Mouse (Mus musculus) hindbrain, embryonic 14.5 days (tissue): ENCODE results near the gene Gorasp2. TPM values are rescaled to one million over a fixed set of nuclear protein-coding genes. Genes with fewer than 3 reads are reported as not detected.

Source experiments
- ATAC-seq: fragments of 200-750 bp; cut with Nextera tagmentation; 2 replicates; pipeline ENCODE4 v1.8.0; 2017; ENCODE audit warnings: moderate number of reproducible peaks, mild to moderate bottlenecking, moderate TSS enrichment, moderate library complexity; ENCODE audit not compliant: low FRiP score
- DNase-seq: peaks from one replicate; pipeline ENCODE4 v3.0.0-alpha.2; 2015; ENCODE audit warnings: low spot score
- H3K27ac ChIP-seq: fragments of 300-500 bp; sonication (generic); 2 replicates; pipeline ENCODE4 v1.5.1; 2014; ENCODE audit warnings: mild to moderate bottlenecking, moderate library complexity
- H3K27me3 ChIP-seq: fragments of 300-500 bp; sonication (generic); 2 replicates; pipeline ENCODE4 v1.6.1; 2014; ENCODE audit warnings: mild to moderate bottlenecking, low read length, mixed read lengths; ENCODE audit not compliant: control insufficient read depth, insufficient read depth
- H3K36me3 ChIP-seq: fragments of 300-500 bp; sonication (generic); replicated peaks from 2 replicates; pipeline ENCODE4 v1.6.1; 2014; ENCODE audit not compliant: control insufficient read depth, insufficient read depth
- H3K4me1 ChIP-seq: fragments of 300-500 bp; sonication (generic); replicated peaks from 2 replicates; pipeline ENCODE4 v1.6.1; 2014; ENCODE audit warnings: antibody characterized with exemption, low read length, mixed read lengths; ENCODE audit not compliant: control insufficient read depth, insufficient read depth
- H3K4me2 ChIP-seq: fragments of 300-500 bp; sonication (generic); replicated peaks from 2 replicates; pipeline ENCODE4 v1.6.1; 2014; ENCODE audit warnings: mild to moderate bottlenecking, moderate library complexity
- H3K4me3 ChIP-seq: fragments of 300-500 bp; sonication (generic); replicated peaks from 2 replicates; pipeline ENCODE4 v1.5.1; 2014; ENCODE audit warnings: mild to moderate bottlenecking, low read length
- H3K9ac ChIP-seq: fragments of 300-500 bp; sonication (generic); 2 replicates; pipeline ENCODE4 v1.6.1; 2014
- H3K9me3 ChIP-seq: fragments of 300-500 bp; sonication (generic); 2 replicates; pipeline ENCODE4 v1.6.1; 2016; ENCODE audit warnings: low read length; ENCODE audit not compliant: control insufficient read depth
- WGBS: fragments of 180-500 bp; shearing (Covaris S2); extraction: QIAGEN DNeasy Blood & Tissue Kit; methylation state at CpG from one replicate; pipeline ENCODE4 v1.1.7; 2014; 5-methylcytosine and 5-hydroxymethylcytosine counted together
- polyA plus RNA-seq: library from polyadenylated mRNA; unstranded; fragments of >200 nt; fragmentation: Nextera tagmentation; extraction: Ambion mirVana; gene quantifications from 2 replicates; pipeline ENCODE4 v1.2.1, GENCODE M21; 2014

Gene Gorasp2
- polyA plus RNA-seq, 1 experiment from 2014 or later: 137 TPM

DNA sequence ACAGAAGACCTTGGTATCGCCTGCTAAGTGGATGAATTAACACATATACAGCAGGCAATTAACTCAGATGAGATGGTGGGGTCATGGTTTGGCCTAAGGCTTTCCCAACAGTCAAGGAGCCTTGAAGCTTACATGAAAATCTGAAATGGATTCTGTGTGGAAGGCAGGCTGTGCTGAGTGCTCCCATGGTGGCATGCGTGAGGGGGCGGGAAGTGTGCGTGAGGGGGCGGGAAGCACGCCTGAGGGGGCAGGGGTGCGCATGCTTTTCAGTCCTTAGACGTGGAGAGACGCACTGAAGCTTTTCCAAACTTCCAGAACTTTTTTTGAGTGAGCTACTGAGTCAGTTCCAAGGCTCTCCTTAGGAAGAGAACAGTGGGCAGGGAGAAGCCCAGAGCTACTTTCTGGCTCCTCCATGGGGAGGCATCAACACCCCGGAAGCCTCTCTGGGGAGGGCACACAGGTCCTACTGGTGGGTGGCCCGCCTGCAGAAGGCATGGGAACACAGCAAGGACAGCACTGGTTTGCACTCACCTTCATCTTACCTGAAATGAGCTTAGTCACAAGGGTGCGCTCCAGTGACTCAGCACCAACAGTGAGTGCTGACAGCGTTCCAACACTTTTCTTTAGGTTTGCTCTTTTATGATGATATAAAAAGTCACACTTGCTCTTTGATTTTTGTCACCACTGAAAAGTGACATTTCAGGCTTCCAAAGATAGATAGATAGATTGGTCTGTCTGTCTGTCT lies 47.8 kb downstream of the Gorasp2 start:
- Histone ChIP-seq H3K4me1 (no peaks in the 10 kb centered on the region), H3K9ac (no peak overlapping the region), H3K27me3 (no peaks in the 10 kb centered on the region), H3K4me3 (no peak overlapping the region), H3K9me3 (no peaks in the 10 kb centered on the region), H3K4me2 (no peak overlapping the region), H3K36me3 (peaks cover 35% of the 10 kb centered on the region), H3K27ac (no peak overlapping the region)
- DNase-seq: no peak
- no peak for ATAC-seq
- 77% methylated on average over 13 of the region's 13 CpGs for WGBS

GRCm38 (mm10) chr2:70710236-70710635 lies 48.9 kb downstream of the Gorasp2 start:
- no peaks in the 10 kb centered on the region for H3K9me3 ChIP-seq
- 95% methylated on average over 7 of the region's 7 CpGs for WGBS
- no peaks in the 10 kb centered on the region for H3K27me3 ChIP-seq
- H3K9ac ChIP-seq: no peak overlapping the region
- no peak overlapping the region for H3K27ac ChIP-seq
- peaks cover 45% of the 10 kb centered on the region for H3K36me3 ChIP-seq
- H3K4me1 ChIP-seq: no peaks in the 10 kb centered on the region
- no peak overlapping the region for H3K4me3 ChIP-seq
- no peak for DNase-seq
- ATAC-seq: no peak
- H3K4me2 ChIP-seq: no peak overlapping the region

DNA sequence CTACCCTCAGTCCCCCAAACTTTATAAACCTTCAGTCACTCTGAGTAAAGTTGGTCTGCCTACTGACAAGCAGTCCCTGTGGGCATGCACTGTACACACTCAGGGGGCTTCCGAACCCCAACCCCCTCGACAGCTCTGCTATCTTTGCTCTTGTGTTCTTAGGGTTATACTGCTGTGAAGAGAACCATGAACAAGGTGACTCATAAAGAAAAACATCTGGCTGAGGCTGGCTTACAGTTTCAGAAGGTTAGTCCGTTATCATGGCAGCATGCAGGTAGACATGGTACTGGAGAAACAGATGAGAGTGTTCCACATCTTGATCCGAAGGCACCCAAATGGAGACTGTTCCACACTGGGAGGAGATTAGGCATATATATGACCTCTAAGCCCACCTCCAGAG lies 49.5 kb downstream of the Gorasp2 start:
- Histone ChIP-seq H3K9ac (no peak overlapping the region), H3K4me2 (no peak overlapping the region), H3K36me3 (peaks cover 51% of the 10 kb centered on the region), H3K4me1 (no peaks in the 10 kb centered on the region), H3K4me3 (no peak overlapping the region), H3K27me3 (no peaks in the 10 kb centered on the region), H3K9me3 (no peaks in the 10 kb centered on the region), H3K27ac (no peak overlapping the region)
- ATAC-seq (no peak), DNase-seq (no peak)
- WGBS: 95% methylated on average over 4 of the region's 4 CpGs

DNA sequence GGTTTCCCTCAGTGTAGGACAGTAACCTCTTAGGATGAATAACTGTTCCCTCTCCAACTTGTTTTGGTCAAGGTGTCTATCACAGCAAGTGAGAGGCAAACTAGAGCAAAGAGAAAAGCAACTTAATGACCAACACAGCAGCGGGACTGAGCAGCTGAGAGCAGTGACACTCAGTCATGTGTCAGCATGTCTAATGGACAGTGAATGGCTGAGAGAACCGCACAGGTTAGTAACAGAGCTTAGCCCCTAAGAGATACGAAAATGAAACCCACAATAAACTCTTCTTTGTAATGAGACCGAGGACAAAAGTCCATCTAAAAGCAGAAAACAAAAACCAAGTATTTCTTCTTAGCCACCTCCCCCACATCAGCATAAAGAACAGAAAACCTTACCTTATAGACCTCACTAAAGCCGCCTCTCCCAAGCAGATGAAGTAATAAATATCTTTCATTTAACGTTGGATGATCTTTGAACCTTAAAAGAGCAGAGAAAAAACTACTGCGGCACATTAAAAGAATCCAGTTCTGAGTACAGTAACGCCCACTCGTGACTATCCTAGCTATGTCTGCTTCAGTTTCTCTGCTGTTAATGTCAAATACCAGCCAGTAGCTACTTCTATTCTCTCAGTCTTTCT lies 62.4 kb downstream of the Gorasp2 start:
- DNase-seq (no peak), ATAC-seq (no peak)
- 88% methylated on average over 9 of the region's 9 CpGs for WGBS
- Histone ChIP-seq H3K27me3 (no peaks in the 10 kb centered on the region), H3K36me3 (peaks cover 55% of the 10 kb centered on the region), H3K4me2 (no peak overlapping the region), H3K27ac (no peak overlapping the region), H3K4me3 (no peak overlapping the region), H3K4me1 (no peaks in the 10 kb centered on the region), H3K9me3 (no peaks in the 10 kb centered on the region), H3K9ac (no peak overlapping the region)

- Histone ChIP-seq H3K4me3 (no peak overlapping the region), H3K36me3 (peaks cover 31% of the 10 kb centered on the region), H3K4me1 (no peaks in the 10 kb centered on the region), H3K9me3 (no peaks in the 10 kb centered on the region), H3K27me3 (no peaks in the 10 kb centered on the region), H3K9ac (no peak overlapping the region), H3K27ac (no peak overlapping the region), H3K4me2 (no peak overlapping the region)
- ATAC-seq (no peak), DNase-seq (no peak)
- 86% methylated on average over 2 of the region's 2 CpGs for WGBS
Measured at GRCm38 (mm10) chr2:70727089-70727488, 65.7 kb downstream of the Gorasp2 start.

- Histone ChIP-seq H3K9ac (no peak overlapping the region), H3K27ac (no peak overlapping the region), H3K9me3 (no peaks in the 10 kb centered on the region), H3K4me2 (no peak overlapping the region), H3K4me3 (no peak overlapping the region), H3K36me3 (peaks cover 39% of the 10 kb centered on the region), H3K27me3 (no peaks in the 10 kb centered on the region), H3K4me1 (no peaks in the 10 kb centered on the region)
- ATAC-seq (no peak), DNase-seq (no peak)
- WGBS: 87% methylated on average over 4 of the region's 4 CpGs
Measured at GRCm38 (mm10) chr2:70735534-70735933, 74.2 kb downstream of the Gorasp2 start.

- DNase-seq (no peak), ATAC-seq (no peak)
- H3K9me3 ChIP-seq: no peaks in the 10 kb centered on the region
- H3K4me3 ChIP-seq: no peak overlapping the region
- H3K36me3 ChIP-seq: peaks cover 43% of the 10 kb centered on the region
- no peak overlapping the region for H3K4me2 ChIP-seq
- no peak overlapping the region for H3K9ac ChIP-seq
- H3K27me3 ChIP-seq: no peaks in the 10 kb centered on the region
- WGBS: 86% methylated on average over 5 of the region's 5 CpGs
- no peaks in the 10 kb centered on the region for H3K4me1 ChIP-seq
- no peak overlapping the region for H3K27ac ChIP-seq
Measured at GRCm38 (mm10) chr2:70736008-70736407, 74.6 kb downstream of the Gorasp2 start.

GRCm38 (mm10) chr2:70741901-70742300 lies 80.5 kb downstream of the Gorasp2 start:
- no peak for ATAC-seq
- WGBS: 48% methylated on average over 5 of the region's 5 CpGs
- no peak overlapping the region for H3K4me3 ChIP-seq
- no peak overlapping the region for H3K27ac ChIP-seq
- no peaks in the 10 kb centered on the region for H3K27me3 ChIP-seq
- peaks cover 69% of the 10 kb centered on the region for H3K36me3 ChIP-seq
- no peaks in the 10 kb centered on the region for H3K9me3 ChIP-seq
- H3K4me1 ChIP-seq: no peaks in the 10 kb centered on the region
- DNase-seq: no peak
- no peak overlapping the region for H3K4me2 ChIP-seq
- H3K9ac ChIP-seq: no peak overlapping the region

DNA sequence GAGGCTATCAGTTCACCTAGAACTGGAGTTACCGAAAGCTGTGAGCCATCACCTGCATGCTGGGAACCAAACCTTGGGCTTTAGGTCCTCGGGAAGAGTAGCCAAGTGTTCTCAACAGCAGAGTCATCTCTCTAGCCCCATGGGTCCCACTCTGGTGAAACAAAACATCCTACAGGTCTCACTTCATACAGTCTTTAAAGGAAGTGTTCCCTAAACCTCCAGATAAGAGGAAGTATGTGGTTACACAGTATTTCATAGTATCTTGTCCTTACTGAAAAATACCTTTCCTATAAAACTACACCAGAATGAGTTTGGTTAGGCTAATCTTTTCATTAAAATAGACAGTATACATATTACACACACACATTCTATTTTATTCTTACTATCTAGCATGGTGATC lies 81.2 kb downstream of the Gorasp2 start:
- Histone ChIP-seq H3K4me2 (no peak overlapping the region), H3K36me3 (peaks cover 62% of the 10 kb centered on the region), H3K27ac (no peak overlapping the region), H3K9ac (no peak overlapping the region), H3K27me3 (no peaks in the 10 kb centered on the region), H3K4me1 (no peaks in the 10 kb centered on the region), H3K9me3 (no peaks in the 10 kb centered on the region), H3K4me3 (no peak overlapping the region)
- ATAC-seq (no peak), DNase-seq (no peak)
- 91% methylated on average over 2 of the region's 2 CpGs for WGBS
